Mouse (Mus musculus) c-Kit-positive CD71-negative TER-119-negative erythroid progenitor cells, embryonic 14.5 days (primary cell): ENCODE data around the gene Islr.

Source experiments
- DNase-seq: peaks from one replicate; pipeline ENCODE4 v3.0.0-alpha.2; 2013; ENCODE audit warnings: low read depth

Gene Islr

DNA sequence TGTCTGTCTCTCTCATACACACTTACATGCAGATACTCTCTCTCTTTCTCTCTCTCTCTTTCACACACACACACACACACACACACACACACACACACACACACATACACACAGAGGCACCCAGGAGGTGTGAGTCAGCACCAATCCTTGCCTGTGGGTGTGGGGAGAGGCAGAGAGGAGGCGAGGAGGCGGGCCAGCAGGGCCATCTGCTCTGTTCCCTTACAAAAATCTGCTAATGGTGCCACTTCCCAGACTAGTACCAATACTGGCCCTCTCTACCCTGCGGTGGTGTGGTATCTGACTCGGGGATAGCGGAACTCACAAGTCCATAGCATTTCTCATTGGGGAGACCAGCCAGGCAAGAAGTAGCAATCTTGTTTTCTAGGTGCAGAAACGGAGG is 92.7 kb downstream of the Islr start:
- no peak for DNase-seq

DNA sequence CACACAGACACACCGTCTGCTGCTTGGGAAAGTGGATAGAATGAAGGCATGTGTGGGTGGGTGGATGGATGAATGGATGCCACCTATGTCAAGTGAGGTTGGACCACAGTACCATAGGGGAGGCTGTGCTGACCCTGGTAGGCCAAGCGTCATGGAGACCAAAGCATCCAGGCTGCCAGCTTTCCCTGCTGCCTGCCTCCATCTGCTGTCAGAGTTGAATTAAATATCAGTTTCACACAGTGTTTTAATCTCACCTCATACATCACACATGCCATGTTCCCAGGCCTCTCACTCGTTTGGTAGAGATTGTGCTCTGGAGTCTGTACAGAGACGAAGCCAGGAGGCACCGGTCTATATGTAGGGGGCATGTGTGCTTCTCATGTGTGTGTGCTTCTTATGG is 93.3 kb downstream of the Islr start:
- no peak for DNase-seq

DNA sequence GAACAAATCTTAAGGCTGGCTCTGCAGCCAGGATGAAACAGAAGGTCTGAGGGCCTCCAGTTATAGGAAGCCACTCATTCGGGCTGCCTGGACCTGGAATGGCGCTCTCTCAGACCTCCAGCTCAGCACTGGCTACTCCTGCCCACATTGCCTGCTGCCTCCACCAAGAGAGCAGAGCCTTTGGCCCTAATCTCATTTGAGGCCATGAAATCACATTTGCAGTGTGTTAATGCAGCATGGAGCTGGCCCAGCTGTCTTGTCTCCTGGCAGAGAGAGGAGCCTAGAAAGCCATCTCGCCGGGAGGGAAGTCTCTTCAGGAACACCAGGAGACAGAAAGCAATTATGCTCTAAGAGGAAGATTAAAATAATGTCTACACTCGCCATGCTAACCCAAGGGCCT is 96.6 kb downstream of the Islr start:
- DNase-seq = no peak
